Mouse (Mus musculus) testis, adult 2 months (tissue): Measurements from ENCODE around the gene Cntnap2.

ENCODE experiments used
- CTCF ChIP-seq: fragments of 200-500 bp; IDR thresholded peaks from 2 replicates; pipeline ENCODE4 v1.5.1; 2012; ENCODE audit warnings: low read depth, mild to moderate bottlenecking, inconsistent platforms, low read length, moderate library complexity; ENCODE audit not compliant: control insufficient read depth, insufficient read depth, insufficient replicate concordance
- POLR2A ChIP-seq: fragments of 200-500 bp; IDR thresholded peaks from 2 replicates; pipeline ENCODE4 v1.6.1; 2012; ENCODE audit warnings: low read depth, mild to moderate bottlenecking, inconsistent platforms, low read length, moderate library complexity; ENCODE audit not compliant: control insufficient read depth

GRCm38 (mm10) chr6:47208031-47208430 is 2148.9 kb downstream of the Cntnap2 start:
- TF ChIP-seq CTCF (no peak), POLR2A (no peak)
